ENCODE assay signal across 23 mouse cellular contexts in the genomic region with DNA sequence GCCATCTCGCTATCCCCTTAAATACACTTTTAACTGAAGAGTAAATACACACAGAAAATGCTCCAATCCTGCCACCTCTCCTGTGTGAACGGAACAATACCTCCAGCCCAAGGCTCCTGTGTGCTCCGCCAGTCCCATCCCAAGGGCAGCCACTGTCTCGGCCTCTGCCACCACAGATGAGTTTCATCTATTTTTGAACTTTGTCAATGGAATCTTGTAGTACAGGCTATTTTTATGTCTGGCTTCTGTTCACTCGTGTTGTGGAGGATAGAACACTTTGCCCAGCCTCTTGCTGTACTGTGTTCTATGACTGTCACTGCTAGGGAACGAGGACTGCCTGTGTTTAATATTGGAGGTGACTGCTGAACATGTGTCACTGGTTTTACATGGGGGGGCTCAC.
"Had no signal": no experiment of that assay in that cellular context is flagged by ENCODE, and none has a peak within 500 bp of the region (broad histone marks: within the 10 kb centered on the region; RNA-seq: fewer than 3 reads in every experiment).

No protein-coding gene starts in this region.

- ATAC-seq: liver, postnatal 0 days; lung, postnatal 0 days; midbrain, embryonic 15.5 days had no signal

- H3K4me2 ChIP-seq: limb, embryonic 12.5 days; limb, embryonic 15.5 days; liver, embryonic 11.5 days; lung, embryonic 14.5 days; midbrain, embryonic 12.5 days; midbrain, embryonic 15.5 days; neural tube, embryonic 12.5 days; neural tube, embryonic 15.5 days; stomach, embryonic 15.5 days had no signal

- H3K36me3 ChIP-seq: limb, embryonic 12.5 days; limb, embryonic 15.5 days; midbrain, embryonic 12.5 days; midbrain, embryonic 15.5 days; neural tube, embryonic 12.5 days; neural tube, embryonic 15.5 days; stomach, embryonic 15.5 days had no signal

- H3K27me3 ChIP-seq: limb, embryonic 12.5 days; limb, embryonic 15.5 days; midbrain, embryonic 12.5 days; midbrain, embryonic 15.5 days; neural tube, embryonic 12.5 days; neural tube, embryonic 15.5 days; stomach, embryonic 15.5 days had no signal

- H3K4me3 ChIP-seq: left cerebral cortex, adult 2 months; limb, embryonic 12.5 days; limb, embryonic 15.5 days; midbrain, embryonic 12.5 days; midbrain, embryonic 15.5 days; neural tube, embryonic 12.5 days; neural tube, embryonic 15.5 days; stomach, embryonic 15.5 days had no signal

- H3K9ac ChIP-seq: limb, embryonic 12.5 days; limb, embryonic 15.5 days; liver, embryonic 14.5 days; liver, postnatal 0 days; lung, embryonic 14.5 days; midbrain, embryonic 12.5 days; midbrain, embryonic 15.5 days; neural tube, embryonic 12.5 days; neural tube, embryonic 15.5 days; stomach, embryonic 15.5 days had no signal

- H3K4me1 ChIP-seq: midbrain, embryonic 15.5 days; neural tube, embryonic 12.5 days; neural tube, embryonic 15.5 days had no signal

- H3K9me3 ChIP-seq: limb, embryonic 12.5 days; limb, embryonic 15.5 days; midbrain, embryonic 12.5 days; midbrain, embryonic 15.5 days; neural tube, embryonic 12.5 days; neural tube, embryonic 15.5 days; stomach, embryonic 15.5 days had no signal

- H3K27ac ChIP-seq: left cerebral cortex, adult 2 months; limb, embryonic 12.5 days; limb, embryonic 15.5 days; liver, embryonic 14.5 days; macrophage; midbrain, embryonic 12.5 days; midbrain, embryonic 15.5 days; neural tube, embryonic 12.5 days; neural tube, embryonic 15.5 days; stomach, embryonic 15.5 days had no signal

- DNase-seq: kidney, postnatal 14 days; kidney, postnatal 4 days; layer of hippocampus, adult 9-11 months; left cerebral cortex, postnatal 4 days; liver, postnatal 0 days; lung, embryonic 14.5 days; right cerebral cortex, adult 18-20 months; right cerebral cortex, postnatal 14 days; right cerebral cortex, postnatal 4 days; spleen, adult 18-20 months; thymus, postnatal 25 days had no signal
